Mouse (Mus musculus) brain, embryonic 14.5 days (tissue): ENCODE measurements at regions not wholly inside any gene's neighbourhood (a gene's known extent, or its start where the extent isn't known, plus 50 kb on each side); places are given as distances from the start of the nearest gene placed in this dataset.

Source experiments
- CTCF ChIP-seq: fragments of 200-500 bp; IDR thresholded peaks from 2 replicates; pipeline ENCODE4 v1.5.1; 2012; ENCODE audit warnings: inconsistent platforms, mild to moderate bottlenecking, moderate library complexity, borderline replicate concordance; ENCODE audit not compliant: insufficient read depth, insufficient read length; ENCODE audit errors: extremely low read depth
- POLR2A ChIP-seq: fragments of 200-500 bp; IDR thresholded peaks from 2 replicates; pipeline ENCODE4 v1.6.1; 2012; ENCODE audit warnings: mild to moderate bottlenecking, inconsistent platforms, borderline replicate concordance; ENCODE audit not compliant: poor library complexity, insufficient read depth, insufficient read length, severe bottlenecking; ENCODE audit errors: extremely low read depth

- TF ChIP-seq POLR2A = no peak
- no peak for TF ChIP-seq CTCF
Observed at GRCm38 (mm10) chr13:28640826-28641225, 312.7 kb downstream of the Sox4 start.
